Mouse (Mus musculus) layer of hippocampus, adult 11-12 months (tissue): ENCODE measurements around the gene Rptor.
A peak's percentile ranks its signal among the peaks of the same experiment; 100 is the strongest.

ENCODE experiments used
- DNase-seq: peaks from one replicate; pipeline ENCODE4 v3.0.0; 2022; ENCODE audit warnings: low spot score

Rptor gene

GRCm38 (mm10) chr11:119934773-119935172 is 332.1 kb downstream of the Rptor start:
- DNase-seq: no peak

DNA sequence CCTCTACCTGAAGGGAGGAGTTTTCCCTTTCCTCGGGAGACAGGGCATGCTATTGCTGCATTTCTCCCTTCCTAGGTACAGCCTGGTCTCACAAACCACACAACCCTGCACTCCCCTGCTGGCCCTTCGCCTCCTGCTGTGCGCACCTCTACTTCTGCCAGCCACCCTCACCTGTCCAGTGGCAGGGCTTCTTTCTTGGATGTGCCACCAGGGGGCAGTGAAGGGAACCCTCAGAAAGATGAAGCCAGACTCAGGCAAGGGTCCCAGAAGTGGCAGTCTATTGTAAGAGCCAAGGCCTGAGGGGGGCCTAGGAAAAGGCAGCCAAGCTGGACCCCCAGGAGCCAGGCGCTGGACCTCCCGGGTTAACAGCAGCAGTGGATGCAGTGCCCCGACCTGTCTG is 332.8 kb downstream of the Rptor start:
- DNase-seq: peak; percentile 75

DNA sequence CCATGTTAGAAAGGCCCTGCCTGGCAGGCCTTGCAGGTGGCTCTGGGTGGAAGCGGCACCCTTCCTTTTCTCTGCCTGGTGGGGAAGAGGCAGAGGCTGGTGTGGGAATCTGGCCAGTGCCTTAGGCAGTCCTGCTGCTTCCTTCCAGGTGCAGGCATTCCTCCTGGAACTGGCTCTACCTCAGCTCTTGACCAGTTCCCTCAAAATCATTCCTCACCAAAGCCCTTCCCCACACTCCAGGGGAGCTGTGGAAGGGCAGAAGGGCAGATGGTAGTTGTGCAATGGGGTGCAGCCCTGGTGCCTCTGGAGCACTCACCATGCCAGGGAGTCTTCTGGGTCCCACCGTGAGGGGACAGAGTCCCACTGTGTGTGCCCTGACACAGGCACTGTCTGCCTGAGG is 333.8 kb downstream of the Rptor start:
- DNase-seq: no peak

DNA sequence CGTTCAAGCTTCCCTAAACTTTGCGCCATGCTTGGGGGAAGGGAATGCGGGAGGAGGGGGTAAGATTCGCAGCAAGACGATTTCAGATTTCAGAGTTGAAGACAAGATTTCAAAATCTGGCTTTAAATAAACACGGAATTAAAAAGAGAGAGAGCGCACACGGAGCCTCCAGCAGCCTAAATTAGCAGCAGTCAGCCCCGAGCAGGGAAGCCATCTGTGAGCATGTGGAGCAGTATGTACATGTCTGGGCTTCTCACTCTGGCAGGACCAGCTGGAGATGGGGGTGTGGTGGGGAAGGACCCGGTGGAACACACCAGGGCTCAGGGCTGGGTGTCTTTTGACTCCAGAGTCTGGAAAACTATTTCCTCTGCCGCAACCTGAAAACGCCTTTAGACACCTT is 334.5 kb downstream of the Rptor start:
- peak; percentile 83 for DNase-seq

- no peak for DNase-seq
Measured at GRCm38 (mm10) chr11:119937772-119938502, 335.2 kb downstream of the Rptor start.

DNA sequence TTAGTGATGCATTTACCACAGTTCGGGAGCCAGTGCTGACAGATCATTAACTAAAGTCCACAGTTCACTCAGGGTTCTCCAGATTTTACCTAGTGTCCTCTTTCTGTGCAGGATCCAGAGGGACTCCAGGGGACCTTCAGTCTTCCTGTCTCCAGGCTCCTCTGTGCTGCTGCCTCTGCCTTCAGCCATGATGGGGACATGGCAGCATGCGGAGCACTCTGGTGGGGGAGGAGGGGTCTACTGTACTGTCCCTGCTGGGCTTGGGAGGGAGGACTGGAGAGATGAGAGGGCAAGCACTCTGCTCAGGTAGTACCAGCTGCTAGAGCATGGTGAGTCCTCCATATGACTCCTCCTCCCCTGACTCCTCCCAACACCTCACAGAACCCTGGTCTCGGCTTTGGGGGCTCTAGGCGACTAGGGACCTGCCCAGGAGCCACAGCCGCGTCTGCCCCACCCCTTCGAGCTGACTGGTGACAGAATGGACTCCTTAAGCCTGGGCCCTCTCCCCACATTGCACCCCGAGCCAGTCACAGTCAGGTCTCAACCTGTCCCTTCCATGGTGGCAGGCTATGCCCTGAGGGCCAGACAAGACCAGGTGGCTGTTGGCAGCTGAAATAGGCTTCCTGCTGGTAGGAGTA is 336.5 kb downstream of the Rptor start:
- no peak for DNase-seq

- no peak for DNase-seq
Measured at GRCm38 (mm10) chr11:119939711-119940106, 337.0 kb downstream of the Rptor start.

DNA sequence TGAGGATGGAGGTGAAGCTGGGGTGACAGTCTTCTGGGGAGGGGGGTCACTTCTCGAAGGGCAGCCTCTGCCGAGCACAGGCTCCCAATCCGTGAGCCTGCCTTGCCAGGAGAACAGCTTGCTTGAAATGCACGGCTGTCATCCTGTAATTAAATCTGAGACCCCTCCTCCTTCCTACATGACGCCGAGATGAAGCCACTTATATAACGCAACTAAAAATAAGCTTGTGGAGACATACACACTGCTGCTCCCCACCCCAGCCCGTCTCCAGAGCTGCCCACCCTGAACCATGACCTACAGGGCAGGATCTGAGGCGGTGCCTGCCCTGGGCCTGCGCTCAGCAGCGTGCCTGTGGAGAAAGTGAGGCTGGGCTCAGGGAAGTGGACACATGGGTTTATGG is 337.4 kb downstream of the Rptor start:
- peak; percentile 55 for DNase-seq

DNA sequence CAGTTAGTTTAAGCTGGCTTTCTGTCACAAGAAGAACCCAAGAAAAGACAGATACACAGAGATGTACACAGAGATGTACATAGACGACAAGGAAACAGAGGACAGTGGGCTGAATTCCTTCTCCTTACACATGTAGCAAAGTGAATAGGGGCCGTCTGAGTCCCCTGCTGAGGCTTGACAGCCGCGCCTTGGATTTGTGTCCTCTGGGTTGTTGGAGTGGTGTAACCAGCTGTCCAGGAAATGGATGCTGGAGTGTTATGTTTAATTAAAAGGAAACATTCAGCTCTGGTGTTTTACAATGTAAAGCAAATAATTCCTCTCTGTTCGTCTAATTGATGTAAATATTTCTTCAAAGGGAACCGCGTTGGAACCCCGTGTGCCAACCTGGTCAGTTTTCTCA is 339.1 kb downstream of the Rptor start:
- DNase-seq: no peak

GRCm38 (mm10) chr11:119942201-119942726 is 339.6 kb downstream of the Rptor start:
- DNase-seq: no peak

DNA sequence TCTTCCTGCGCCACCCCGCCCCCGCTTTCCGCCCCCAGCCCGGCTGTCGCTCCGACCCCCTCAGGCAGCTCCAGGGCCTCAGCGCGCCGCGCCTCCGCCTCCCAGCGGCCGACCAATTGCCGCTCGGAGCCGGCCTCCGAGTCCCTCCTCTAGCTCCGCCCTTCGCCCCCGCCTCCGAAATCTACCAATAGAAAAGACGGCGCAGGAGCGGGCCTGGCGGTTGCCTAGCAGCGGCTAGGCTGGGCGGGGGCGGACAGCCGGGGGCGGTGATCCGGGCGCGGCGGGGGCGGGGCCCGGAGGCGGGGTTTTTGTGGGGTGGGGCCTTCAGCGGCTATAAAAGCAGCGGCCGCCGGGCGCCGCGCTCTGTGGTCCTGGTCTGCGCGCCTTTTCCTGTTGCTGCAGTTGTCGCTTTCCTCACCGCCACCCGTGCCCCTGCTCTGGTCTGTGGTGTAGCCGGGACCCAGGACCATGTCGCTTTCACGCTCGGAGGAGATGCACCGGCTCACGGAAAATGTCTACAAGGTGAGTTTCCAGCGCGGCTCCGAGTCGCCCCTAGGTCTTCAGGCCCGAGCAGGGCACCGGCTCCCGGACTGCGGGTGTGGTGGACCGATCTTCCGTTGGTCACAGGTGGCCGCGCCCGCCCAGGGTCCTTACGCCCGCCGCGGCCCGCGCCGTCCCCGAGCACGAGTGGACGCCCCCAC is 340.2 kb downstream of the Rptor start, which contains the start of gene Baiap2:
Baiap2 (plus strand) TSS at position 37 of the 701 bp plus-strand sequence.
- DNase-seq: peak; percentile 98

DNA sequence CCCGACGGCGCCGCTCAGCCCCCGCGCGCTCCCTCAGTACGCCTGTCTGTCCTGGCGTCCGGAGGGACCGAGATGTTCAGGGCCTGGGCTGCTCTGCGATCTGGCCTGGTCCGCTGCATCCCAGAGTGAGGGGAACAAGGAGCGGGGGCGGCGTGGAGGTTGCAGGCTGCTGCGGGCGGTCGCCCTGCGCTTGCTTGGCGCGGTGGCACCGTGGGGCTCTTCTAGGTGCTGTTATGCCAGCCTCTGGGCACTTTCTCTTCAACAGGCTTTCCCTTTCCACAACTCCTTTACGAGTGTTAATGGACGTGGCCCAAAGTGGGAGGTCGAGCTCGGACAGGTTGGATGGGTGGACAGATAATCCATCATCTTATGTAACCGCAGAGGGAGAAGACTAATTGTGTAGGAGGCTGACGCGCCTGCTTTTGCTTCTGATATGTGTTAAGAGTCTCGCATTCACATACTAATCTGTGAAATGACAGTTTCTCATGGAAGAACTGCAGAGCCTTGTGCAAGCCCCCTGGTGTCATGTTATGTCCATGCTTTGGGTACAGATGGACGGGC is 340.8 kb downstream of the Rptor start:
- peak; percentile 44 for DNase-seq

- DNase-seq: no peak
Measured at GRCm38 (mm10) chr11:119945343-119945742, 342.6 kb downstream of the Rptor start.

- no peak for DNase-seq
Measured at GRCm38 (mm10) chr11:119947426-119947825, 344.7 kb downstream of the Rptor start.

- DNase-seq: no peak
Measured at GRCm38 (mm10) chr11:119947897-119948296, 345.2 kb downstream of the Rptor start.

DNA sequence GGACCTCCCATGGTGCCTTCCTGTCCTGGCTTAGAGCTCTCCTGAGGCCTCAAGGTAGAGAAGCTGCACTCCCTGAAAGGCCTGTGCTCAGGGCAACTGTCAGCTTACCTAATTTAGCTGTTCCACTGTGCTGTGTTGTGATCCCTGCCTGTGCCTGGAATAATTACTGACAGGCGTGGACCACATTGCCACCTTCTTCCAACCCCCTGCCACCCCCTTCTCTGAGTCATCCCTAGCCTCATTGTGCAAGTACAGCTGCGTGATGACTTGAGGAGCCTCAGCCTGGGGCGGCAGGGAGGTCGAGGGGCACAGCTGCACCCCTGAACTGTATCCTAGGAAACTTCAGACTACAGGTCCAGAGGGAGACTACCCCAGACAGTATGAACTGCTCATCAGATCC is 345.6 kb downstream of the Rptor start:
- no peak for DNase-seq

GRCm38 (mm10) chr11:119948803-119949202 is 346.1 kb downstream of the Rptor start:
- DNase-seq: no peak
